Mouse (Mus musculus): Measurements from ENCODE around the gene Lix1l. TPM values are rescaled to one million over a fixed set of nuclear protein-coding genes. Genes with fewer than 3 reads are reported as not detected.

The Lix1l gene
- polyA plus RNA-seq, 1 experiment from 2014 or later: 4.7 TPM

GRCm38 (mm10) chr3:96571896-96572698 lies 28.9 kb upstream of the Lix1l start:
- no peaks in the 10 kb centered on the region for H3K36me3 ChIP-seq (ENCODE audit: control insufficient read depth, insufficient read depth, low read length)
- no peaks in the 10 kb centered on the region for H3K27me3 ChIP-seq (ENCODE audit: control insufficient read depth, insufficient read depth, low read depth, low read length)
- H3K4me3 ChIP-seq (ENCODE audit: low read depth, low read length): no peak overlapping the region
- WGBS: 81% methylated on average over 16 of the region's 16 CpGs
- ATAC-seq: no peak
- no peak overlapping the region for H3K9ac ChIP-seq (ENCODE audit: low read depth, low read length)
- no peaks in the 10 kb centered on the region for H3K9me3 ChIP-seq (replicated peaks; ENCODE audit: control insufficient read depth, low read length, poor library complexity, severe bottlenecking)
- H3K4me1 ChIP-seq (ENCODE audit: control insufficient read depth, insufficient read depth, low read length): no peaks in the 10 kb centered on the region
- H3K4me2 ChIP-seq (ENCODE audit: low read length): no peak overlapping the region
- H3K27ac ChIP-seq (ENCODE audit: low read length): no peak overlapping the region

- Histone ChIP-seq H3K36me3 (ENCODE audit: control insufficient read depth, insufficient read depth, low read length) (no peaks in the 10 kb centered on the region), H3K4me2 (ENCODE audit: low read length) (no peak overlapping the region), H3K4me1 (ENCODE audit: control insufficient read depth, insufficient read depth, low read length) (no peaks in the 10 kb centered on the region), H3K4me3 (ENCODE audit: low read depth, low read length) (no peak overlapping the region), H3K27me3 (ENCODE audit: control insufficient read depth, insufficient read depth, low read depth, low read length) (no peaks in the 10 kb centered on the region), H3K9ac (ENCODE audit: low read depth, low read length) (no peak overlapping the region), H3K27ac (ENCODE audit: low read length) (no peak overlapping the region), H3K9me3 (replicated peaks; ENCODE audit: control insufficient read depth, low read length, poor library complexity, severe bottlenecking) (no peaks in the 10 kb centered on the region)
- ATAC-seq: no peak
- 90% methylated on average over 18 of the region's 19 CpGs for WGBS
Measured at GRCm38 (mm10) chr3:96573611-96574511, 27.1 kb upstream of the Lix1l start.

GRCm38 (mm10) chr3:96575272-96575984 lies 25.5 kb upstream of the Lix1l start:
- Histone ChIP-seq H3K27ac (ENCODE audit: low read length) (no peak overlapping the region), H3K4me3 (ENCODE audit: low read depth, low read length) (no peak overlapping the region), H3K9ac (ENCODE audit: low read depth, low read length) (no peak overlapping the region), H3K27me3 (ENCODE audit: control insufficient read depth, insufficient read depth, low read depth, low read length) (no peaks in the 10 kb centered on the region), H3K9me3 (replicated peaks; ENCODE audit: control insufficient read depth, low read length, poor library complexity, severe bottlenecking) (no peaks in the 10 kb centered on the region), H3K4me2 (ENCODE audit: low read length) (no peak overlapping the region), H3K36me3 (ENCODE audit: control insufficient read depth, insufficient read depth, low read length) (no peaks in the 10 kb centered on the region), H3K4me1 (ENCODE audit: control insufficient read depth, insufficient read depth, low read length) (peaks cover 4% of the 10 kb centered on the region)
- no peak for ATAC-seq
- 85% methylated on average over 8 of the region's 8 CpGs for WGBS

- H3K4me3 ChIP-seq (ENCODE audit: low read depth, low read length): no peak overlapping the region
- peak overlapping the region; percentile 37 for H3K4me2 ChIP-seq (ENCODE audit: low read length)
- H3K9me3 ChIP-seq (replicated peaks; ENCODE audit: control insufficient read depth, low read length, poor library complexity, severe bottlenecking): no peaks in the 10 kb centered on the region
- peaks cover 7% of the 10 kb centered on the region for H3K4me1 ChIP-seq (ENCODE audit: control insufficient read depth, insufficient read depth, low read length)
- ATAC-seq: no peak
- no peaks in the 10 kb centered on the region for H3K27me3 ChIP-seq (ENCODE audit: control insufficient read depth, insufficient read depth, low read depth, low read length)
- no peak overlapping the region for H3K9ac ChIP-seq (ENCODE audit: low read depth, low read length)
- WGBS: 64% methylated on average over 14 of the region's 14 CpGs
- H3K36me3 ChIP-seq (ENCODE audit: control insufficient read depth, insufficient read depth, low read length): no peaks in the 10 kb centered on the region
- H3K27ac ChIP-seq (ENCODE audit: low read length): peak overlapping the region; percentile 53; the same call in 1 of the 2 replicates
Measured at GRCm38 (mm10) chr3:96576005-96576658, 24.8 kb upstream of the Lix1l start.

GRCm38 (mm10) chr3:96576690-96577541 lies 24.0 kb upstream of the Lix1l start, which contains the start of gene Gm16253:
Gene Gm16253 (plus strand): TSS chr3:96576984.
- peak within 1 kb of the TSS; percentile 53; the same call in 1 of the 2 replicates for H3K27ac ChIP-seq (ENCODE audit: low read length)
- peaks cover 7% of the 10 kb centered on the region for H3K4me1 ChIP-seq (ENCODE audit: control insufficient read depth, insufficient read depth, low read length)
- H3K4me2 ChIP-seq (ENCODE audit: low read length): peak within 1 kb of the TSS; percentile 37
- WGBS: 31% methylated on average over 17 of the region's 17 CpGs
- no peaks in the 10 kb centered on the region for H3K36me3 ChIP-seq (ENCODE audit: control insufficient read depth, insufficient read depth, low read length)
- H3K9me3 ChIP-seq (replicated peaks; ENCODE audit: control insufficient read depth, low read length, poor library complexity, severe bottlenecking): no peaks in the 10 kb centered on the region
- 0 out of 2 replicates have a peak, but pooled peaks cover 2% of the 10 kb centered on the region for H3K27me3 ChIP-seq (ENCODE audit: control insufficient read depth, insufficient read depth, low read depth, low read length)
- ATAC-seq: peak; percentile 81
- H3K4me3 ChIP-seq (ENCODE audit: low read depth, low read length): no peak within 1 kb of the TSS
- H3K9ac ChIP-seq (ENCODE audit: low read depth, low read length): no peak within 1 kb of the TSS

GRCm38 (mm10) chr3:96577566-96577965 lies 23.4 kb upstream of the Lix1l start:
- H3K9me3 ChIP-seq (replicated peaks; ENCODE audit: control insufficient read depth, low read length, poor library complexity, severe bottlenecking): no peaks in the 10 kb centered on the region
- no peaks in the 10 kb centered on the region for H3K36me3 ChIP-seq (ENCODE audit: control insufficient read depth, insufficient read depth, low read length)
- 81% methylated on average over 4 of the region's 4 CpGs for WGBS
- H3K4me2 ChIP-seq (ENCODE audit: low read length): no peak overlapping the region
- H3K27me3 ChIP-seq (ENCODE audit: control insufficient read depth, insufficient read depth, low read depth, low read length): 0 out of 2 replicates have a peak, but pooled peaks cover 2% of the 10 kb centered on the region
- H3K27ac ChIP-seq (ENCODE audit: low read length): no peak overlapping the region
- H3K4me1 ChIP-seq (ENCODE audit: control insufficient read depth, insufficient read depth, low read length): peaks cover 7% of the 10 kb centered on the region
- no peak for ATAC-seq
- no peak overlapping the region for H3K9ac ChIP-seq (ENCODE audit: low read depth, low read length)
- no peak overlapping the region for H3K4me3 ChIP-seq (ENCODE audit: low read depth, low read length)

- H3K9ac ChIP-seq (ENCODE audit: low read depth, low read length): no peak overlapping the region
- H3K27ac ChIP-seq (ENCODE audit: low read length): no peak overlapping the region
- no peaks in the 10 kb centered on the region for H3K9me3 ChIP-seq (replicated peaks; ENCODE audit: control insufficient read depth, low read length, poor library complexity, severe bottlenecking)
- H3K4me3 ChIP-seq (ENCODE audit: low read depth, low read length): no peak overlapping the region
- 0 out of 2 replicates have a peak, but pooled peaks cover 2% of the 10 kb centered on the region for H3K27me3 ChIP-seq (ENCODE audit: control insufficient read depth, insufficient read depth, low read depth, low read length)
- no peaks in the 10 kb centered on the region for H3K36me3 ChIP-seq (ENCODE audit: control insufficient read depth, insufficient read depth, low read length)
- no peak overlapping the region for H3K4me2 ChIP-seq (ENCODE audit: low read length)
- ATAC-seq: no peak
- peaks cover 7% of the 10 kb centered on the region for H3K4me1 ChIP-seq (ENCODE audit: control insufficient read depth, insufficient read depth, low read length)
- WGBS: 81% methylated on average over 12 of the region's 12 CpGs
Measured at GRCm38 (mm10) chr3:96578561-96579238, 22.2 kb upstream of the Lix1l start.
